Mouse (Mus musculus): ENCODE measurements around the gene Dnah2. TPM values are rescaled to one million over a fixed set of nuclear protein-coding genes. Genes with fewer than 3 reads are reported as not detected.
A peak's percentile ranks its signal among the peaks of the same experiment; 100 is the strongest.

The Dnah2 gene
- total and polyA plus RNA-seq, 2 experiments from 2014 or later: 3.0 to 12.3 TPM

DNA sequence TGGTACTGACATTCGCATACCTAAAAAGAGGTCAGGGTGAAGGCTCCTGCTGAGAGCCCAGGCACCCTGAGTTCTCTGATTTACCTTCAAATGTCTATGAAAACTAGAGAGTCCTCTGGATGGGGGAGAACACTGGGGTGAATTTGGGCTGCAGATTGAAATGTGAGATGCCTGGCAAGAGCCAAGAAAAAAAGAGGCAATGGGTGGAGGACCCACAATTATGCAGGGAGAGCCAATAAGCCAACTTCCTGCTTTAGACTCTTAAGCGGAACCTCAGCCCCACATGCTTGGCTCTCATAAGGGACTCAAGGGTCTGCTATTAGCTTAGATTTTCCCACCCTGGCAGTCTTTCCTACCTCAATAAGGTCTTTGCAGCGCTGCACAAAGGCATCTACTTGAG lies 32.2 kb downstream of the Dnah2 start:
- Histone ChIP-seq H3K9ac (no peak overlapping the region), H3K4me3 (ENCODE audit: low read depth, low read length) (no peak overlapping the region), H3K27me3 (ENCODE audit: insufficient read depth, low read length) (no peaks in the 10 kb centered on the region), H3K9me3 (ENCODE audit: low read length) (no peaks in the 10 kb centered on the region), H3K36me3 (ENCODE audit: insufficient read depth) (no peaks in the 10 kb centered on the region), H3K27ac (ENCODE audit: low read depth, low read length) (no peak overlapping the region), H3K4me1 (ENCODE audit: insufficient read depth) (no peaks in the 10 kb centered on the region), H3K4me2 (ENCODE audit: low read depth) (no peak overlapping the region)
- TF ChIP-seq CTCF (IDR thresholded peaks at IDR 0.05; ENCODE audit: low read depth): no peak
- no peak for DNase-seq
- WGBS: 66% methylated on average over 3 of the region's 3 CpGs
- ATAC-seq: no peak

DNA sequence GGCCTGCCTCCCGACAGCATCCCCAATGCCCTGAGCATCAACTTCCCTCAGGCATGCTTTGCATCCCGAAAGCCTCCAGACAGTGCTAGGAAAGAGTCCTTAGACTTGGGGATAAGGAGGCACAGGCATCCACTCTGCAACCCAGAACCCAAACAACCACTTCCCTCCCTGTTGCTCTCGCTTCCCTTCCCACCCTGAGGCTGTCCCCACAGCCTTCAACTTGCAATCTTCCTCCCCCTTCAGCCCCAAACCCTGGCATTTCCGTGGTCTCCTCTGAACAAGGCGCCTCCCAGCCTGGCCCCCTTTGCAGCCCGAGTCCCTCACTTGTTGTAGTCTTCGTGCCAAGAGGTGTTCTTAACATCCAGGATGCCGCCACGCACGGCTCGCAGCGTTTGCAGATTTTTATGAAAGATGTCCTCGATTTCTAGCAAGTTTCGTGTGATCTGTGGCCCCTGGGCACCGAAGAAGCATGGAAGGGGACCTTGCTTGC lies 32.7 kb downstream of the Dnah2 start:
- DNase-seq (no peak), ATAC-seq (no peak)
- H3K4me1 ChIP-seq (ENCODE audit: insufficient read depth): no peaks in the 10 kb centered on the region
- no peak overlapping the region for H3K4me2 ChIP-seq (ENCODE audit: low read depth)
- no peak overlapping the region for H3K4me3 ChIP-seq (ENCODE audit: low read depth, low read length)
- H3K27me3 ChIP-seq (ENCODE audit: insufficient read depth, low read length): no peaks in the 10 kb centered on the region
- no peaks in the 10 kb centered on the region for H3K9me3 ChIP-seq (ENCODE audit: low read length)
- no peak overlapping the region for H3K27ac ChIP-seq (ENCODE audit: low read depth, low read length)
- no peak for TF ChIP-seq CTCF (IDR thresholded peaks at IDR 0.05; ENCODE audit: low read depth)
- 72% methylated on average over 15 of the region's 15 CpGs for WGBS
- H3K36me3 ChIP-seq (ENCODE audit: insufficient read depth): no peaks in the 10 kb centered on the region
- no peak overlapping the region for H3K9ac ChIP-seq

DNA sequence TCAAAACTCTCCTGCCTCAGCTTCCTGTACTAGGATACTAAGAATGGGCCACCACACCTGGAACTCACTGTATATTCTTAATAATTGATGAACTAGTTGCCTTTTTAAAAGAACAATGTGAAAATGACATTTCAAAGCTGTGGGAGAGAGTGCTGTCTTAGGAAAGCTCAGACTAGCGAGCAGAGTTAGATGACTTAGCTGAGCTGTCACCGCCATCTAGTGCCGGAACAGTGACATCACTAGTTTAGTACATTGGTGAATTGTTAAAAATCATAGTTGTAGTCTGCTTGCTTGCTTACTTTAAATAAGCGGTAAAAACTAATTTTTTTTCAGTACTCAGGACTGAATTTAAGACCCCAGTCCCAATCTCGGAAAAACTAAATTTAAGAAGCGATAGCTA lies 35.1 kb downstream of the Dnah2 start:
- 12% methylated on average over 6 of the region's 6 CpGs for WGBS
- ATAC-seq: peak; percentile 90

GRCm38 (mm10) chr11:69510796-69511496 lies 38.0 kb downstream of the Dnah2 start:
- TF ChIP-seq CTCF (IDR thresholded peaks at IDR 0.05; ENCODE audit: low read depth): no peak
- Histone ChIP-seq H3K4me3 (ENCODE audit: low read depth, low read length) (no peak overlapping the region), H3K4me2 (ENCODE audit: low read depth) (no peak overlapping the region), H3K9ac (no peak overlapping the region), H3K27ac (ENCODE audit: low read depth, low read length) (no peak overlapping the region), H3K4me1 (ENCODE audit: insufficient read depth) (no peaks in the 10 kb centered on the region), H3K36me3 (ENCODE audit: insufficient read depth) (no peaks in the 10 kb centered on the region), H3K9me3 (ENCODE audit: low read length) (no peaks in the 10 kb centered on the region), H3K27me3 (ENCODE audit: insufficient read depth, low read length) (no peaks in the 10 kb centered on the region)
- DNase-seq (no peak), ATAC-seq (no peak)
- 66% methylated on average over 7 of the region's 7 CpGs for WGBS

More for the DNA sequence above, 35.1 kb downstream of the Dnah2 start:
- no peaks in the 10 kb centered on the region for H3K9me3 ChIP-seq (ENCODE audit: low read length)
- no peak overlapping the region for H3K27ac ChIP-seq (ENCODE audit: low read depth, low read length)
- H3K36me3 ChIP-seq (ENCODE audit: insufficient read depth): no peaks in the 10 kb centered on the region
- no peak overlapping the region for H3K4me2 ChIP-seq (ENCODE audit: low read depth)
- peak; percentile 84 for DNase-seq
- H3K9ac ChIP-seq: no peak overlapping the region
- no peaks in the 10 kb centered on the region for H3K27me3 ChIP-seq (ENCODE audit: insufficient read depth, low read length)
- H3K4me1 ChIP-seq (ENCODE audit: insufficient read depth): no peaks in the 10 kb centered on the region
- H3K4me3 ChIP-seq (ENCODE audit: low read depth, low read length): no peak overlapping the region
- peak; percentile 85 for TF ChIP-seq CTCF (IDR thresholded peaks at IDR 0.05; ENCODE audit: low read depth)

DNA sequence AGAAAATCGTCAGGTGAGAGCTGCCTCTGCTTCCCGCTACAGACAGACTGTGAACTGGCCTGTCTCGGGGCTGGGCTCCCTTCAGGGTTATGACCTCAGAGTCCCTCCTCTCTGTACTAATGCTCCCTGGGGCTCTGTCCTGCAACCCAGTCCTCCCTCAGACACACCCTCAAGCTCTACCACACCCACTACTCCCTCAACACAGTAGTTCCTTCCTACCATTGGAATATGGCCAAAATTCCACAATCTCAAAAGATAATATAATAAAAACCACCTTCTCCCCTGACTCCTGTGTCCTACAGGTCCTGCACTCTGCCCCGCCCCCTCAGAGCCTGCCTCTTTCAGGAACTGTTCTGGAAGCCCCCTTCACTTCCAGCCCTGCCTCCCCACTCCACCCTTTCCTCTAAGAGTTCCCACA lies 45.0 kb downstream of the Dnah2 start:
- no peaks in the 10 kb centered on the region for H3K4me1 ChIP-seq (ENCODE audit: insufficient read depth)
- H3K9me3 ChIP-seq (ENCODE audit: low read length): no peaks in the 10 kb centered on the region
- no peak overlapping the region for H3K27ac ChIP-seq (ENCODE audit: low read depth, low read length)
- H3K4me3 ChIP-seq (ENCODE audit: low read depth, low read length): no peak overlapping the region
- TF ChIP-seq CTCF (IDR thresholded peaks at IDR 0.05; ENCODE audit: low read depth): no peak
- no peak overlapping the region for H3K4me2 ChIP-seq (ENCODE audit: low read depth)
- no peak for ATAC-seq
- H3K9ac ChIP-seq: no peak overlapping the region
- WGBS: 65% methylated on average over 4 of the region's 4 CpGs
- DNase-seq: no peak
- H3K27me3 ChIP-seq (ENCODE audit: insufficient read depth, low read length): no peaks in the 10 kb centered on the region
- H3K36me3 ChIP-seq (ENCODE audit: insufficient read depth): no peaks in the 10 kb centered on the region; the same call in 1 of the 2 replicates

GRCm38 (mm10) chr11:69501555-69501954 lies 47.4 kb downstream of the Dnah2 start:
- Histone ChIP-seq H3K27ac (ENCODE audit: low read depth, low read length) (no peak overlapping the region), H3K27me3 (ENCODE audit: insufficient read depth, low read length) (no peaks in the 10 kb centered on the region), H3K9ac (no peak overlapping the region), H3K9me3 (ENCODE audit: low read length) (no peaks in the 10 kb centered on the region), H3K4me1 (ENCODE audit: insufficient read depth) (no peaks in the 10 kb centered on the region), H3K4me3 (ENCODE audit: low read depth, low read length) (no peak overlapping the region), H3K4me2 (ENCODE audit: low read depth) (no peak overlapping the region), H3K36me3 (ENCODE audit: insufficient read depth) (peaks cover 5% of the 10 kb centered on the region; the same call in 1 of the 2 replicates)
- DNase-seq (no peak), ATAC-seq (no peak)
- no peak for TF ChIP-seq CTCF (IDR thresholded peaks at IDR 0.05; ENCODE audit: low read depth)
- WGBS: 58% methylated on average over 9 of the region's 9 CpGs

- Histone ChIP-seq H3K36me3 (ENCODE audit: insufficient read depth) (peaks cover 5% of the 10 kb centered on the region; the same call in 1 of the 2 replicates), H3K4me3 (ENCODE audit: low read depth, low read length) (no peak overlapping the region)
- 78% methylated on average over 11 of the region's 11 CpGs for WGBS
Measured at GRCm38 (mm10) chr11:69499140-69499539, 49.8 kb downstream of the Dnah2 start.

More at GRCm38 (mm10) chr11:69499140-69499539, 49.8 kb downstream of the Dnah2 start:
- H3K9ac ChIP-seq: no peak overlapping the region
- H3K27me3 ChIP-seq (ENCODE audit: insufficient read depth, low read length): no peaks in the 10 kb centered on the region
- ATAC-seq: no peak
- peak; percentile 53 for DNase-seq
- no peaks in the 10 kb centered on the region for H3K9me3 ChIP-seq (ENCODE audit: low read length)
- H3K4me2 ChIP-seq (ENCODE audit: low read depth): no peak overlapping the region
- no peaks in the 10 kb centered on the region for H3K4me1 ChIP-seq (ENCODE audit: insufficient read depth)
- H3K27ac ChIP-seq (ENCODE audit: low read depth, low read length): no peak overlapping the region
- no peak for TF ChIP-seq CTCF (IDR thresholded peaks at IDR 0.05; ENCODE audit: low read depth)
